Mouse (Mus musculus) CD4-positive, CD25-positive, alpha-beta regulatory T cell (primary cell): ENCODE results near the gene Acss1. TPM values are rescaled to one million over a fixed set of nuclear protein-coding genes. Genes with fewer than 3 reads are reported as not detected.

Source experiments
- polyA plus RNA-seq: library from polyadenylated mRNA; unstranded; fragments of 100-300 nt; shearing (Covaris generic); gene quantifications from one replicate; pipeline ENCODE4 v1.2.1, GENCODE M21; 2017

The Acss1 gene
- 52.2 TPM for polyA plus RNA-seq

GRCm38 (mm10) chr2:150667820-150668766, at the start of gene Acss1:
TSS of gene Acss1 (minus strand) at chr2:150668500.

GRCm38 (mm10) chr2:150689223-150689800, 21.0 kb upstream of the Acss1 start, which contains the start of gene Vsx1:
TSS of gene Vsx1 (minus strand) at chr2:150689360.

GRCm38 (mm10) chr2:150608087-150608799, 60.1 kb downstream of the Acss1 start, which contains the start of gene Apmap:
TSS of gene Apmap (minus strand) at chr2:150608567.

GRCm38 (mm10) chr2:150569847-150570590, 98.3 kb downstream of the Acss1 start, which contains the start of gene Cst7:
TSS of gene Cst7 (plus strand) at chr2:150570415.

Other genes starting within 250 kb of the Acss1 start
- 7.4 TPM for gene Zfp442, start 217.0 kb downstream of the Acss1 start, polyA plus RNA-seq
- 0.42 TPM for gene Zfp345, start 183.4 kb downstream of the Acss1 start, polyA plus RNA-seq
- 115 TPM for gene Cst7, start 98.1 kb downstream of the Acss1 start, polyA plus RNA-seq
- gene Apmap, start 59.9 kb downstream of the Acss1 start, polyA plus RNA-seq = 30.5 TPM
- gene Vsx1, start 20.9 kb upstream of the Acss1 start, polyA plus RNA-seq = 0.05 TPM
- gene Entpd6, start 80.5 kb upstream of the Acss1 start, polyA plus RNA-seq = 61.2 TPM
- 80.7 TPM for gene Pygb, start 118.2 kb upstream of the Acss1 start, polyA plus RNA-seq
- gene Abhd12, start 236.2 kb upstream of the Acss1 start, polyA plus RNA-seq = 76.3 TPM
- gene Gins1, start 236.9 kb upstream of the Acss1 start, polyA plus RNA-seq = 3.4 TPM